Mouse (Mus musculus) kidney, postnatal 10 days (tissue): ENCODE measurements at regions not wholly inside any gene's neighbourhood (a gene's known extent, or its start where the extent isn't known, plus 50 kb on each side); places are given as distances from the start of the nearest gene placed in this dataset.

Experiments used
- DNase-seq: peaks from one replicate; pipeline ENCODE4 v3.0.0; 2021; ENCODE audit warnings: mixed read lengths

DNA sequence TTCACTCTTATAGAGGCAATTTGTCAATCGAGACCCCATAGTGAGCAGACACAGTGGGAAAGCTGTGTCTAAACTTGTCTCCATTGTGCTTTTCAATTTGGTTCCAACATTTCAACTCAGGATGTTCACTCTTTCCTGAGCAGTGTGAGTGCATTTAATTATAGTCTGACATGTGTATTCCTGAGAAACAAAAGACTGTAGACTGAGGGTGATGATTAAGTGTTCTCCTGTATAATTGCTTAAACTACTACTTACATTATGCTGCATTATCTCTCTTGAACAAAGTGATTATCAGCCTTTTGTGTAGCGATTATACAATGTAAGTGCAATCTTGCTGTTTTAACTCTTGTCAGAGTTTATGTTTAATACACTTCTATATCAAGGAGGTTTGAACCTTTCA is 87.9 kb downstream of the 1700008P02Rik start:
- no peak for DNase-seq

DNA sequence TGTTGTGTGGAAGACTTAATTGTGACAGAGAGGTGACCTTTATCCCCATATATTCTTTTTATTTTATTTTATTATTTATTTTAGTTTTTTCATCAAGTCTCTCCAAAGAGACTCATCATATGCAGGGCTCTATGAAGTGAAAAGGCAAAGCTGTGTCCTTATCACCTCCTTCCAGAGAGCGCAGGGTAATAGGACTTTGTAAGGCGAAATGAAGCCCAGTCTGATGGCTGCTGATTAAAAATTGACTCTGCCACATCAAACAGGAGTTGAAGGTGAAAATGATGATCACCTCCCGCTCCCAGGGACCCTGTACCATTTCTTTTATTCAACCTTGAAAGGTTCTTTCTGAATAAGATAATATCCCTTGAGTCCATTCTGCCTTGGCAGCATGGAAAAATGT is 94.3 kb downstream of the 1700008P02Rik start:
- no peak for DNase-seq

DNA sequence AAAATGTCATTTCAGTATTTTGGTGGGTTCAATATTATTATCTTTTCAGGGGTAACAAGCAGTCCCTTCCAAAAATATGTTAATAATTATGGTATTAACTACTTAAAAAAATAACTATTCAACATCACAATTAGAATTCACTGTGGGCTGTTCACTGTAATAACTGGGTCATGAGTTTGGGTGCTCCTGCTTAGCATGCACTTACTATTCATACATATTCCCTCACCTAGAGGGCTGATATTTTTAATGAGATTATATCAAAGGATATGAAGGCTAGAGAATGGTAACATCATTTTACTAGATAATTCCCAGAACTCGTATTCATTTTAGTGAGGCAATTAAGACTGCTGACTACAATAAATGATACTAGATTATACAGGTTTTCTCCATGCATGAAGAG is 95.1 kb downstream of the 1700008P02Rik start:
- no peak for DNase-seq

DNA sequence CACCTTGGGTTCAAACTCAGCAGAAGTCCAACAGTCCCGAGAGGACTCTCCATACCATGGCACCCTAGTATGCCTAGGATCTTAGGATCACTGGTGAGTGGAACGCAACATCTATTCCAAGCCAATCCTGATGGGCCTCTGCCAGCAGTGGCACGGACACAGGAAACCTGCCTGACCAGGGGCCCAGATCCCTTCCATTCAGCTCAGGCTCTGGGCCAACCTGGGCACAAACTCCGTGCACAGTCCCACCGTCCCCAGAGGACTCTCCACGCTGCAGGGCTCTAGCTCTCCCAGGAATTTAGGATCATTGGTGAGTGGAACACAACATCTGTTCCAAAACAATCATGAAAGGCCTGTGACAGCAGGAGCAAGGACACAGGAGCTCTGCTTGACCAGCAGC is 108.9 kb downstream of the 1700008P02Rik start:
- peak; percentile 10 for DNase-seq

DNA sequence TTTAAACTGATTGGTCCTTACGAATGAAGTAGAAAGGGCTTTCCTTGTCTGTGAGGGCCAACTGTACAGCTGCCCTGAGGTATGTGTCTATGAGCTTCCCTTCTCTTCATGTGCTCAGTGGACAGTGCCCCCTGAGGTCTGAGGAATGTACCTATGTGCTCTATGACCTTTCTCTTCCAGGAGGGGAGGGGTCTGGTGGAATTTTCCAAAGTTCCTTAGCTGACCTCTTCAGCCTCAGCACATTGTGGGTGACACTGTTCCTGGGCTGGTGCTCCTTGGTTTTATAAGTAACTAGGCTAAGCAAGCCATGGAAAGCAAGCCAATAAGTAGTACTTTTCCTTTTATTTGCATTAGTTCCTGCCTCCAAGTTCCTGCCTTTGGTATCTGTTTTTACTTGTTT is 116.1 kb downstream of the 1700008P02Rik start:
- DNase-seq = no peak

- DNase-seq = no peak
These were observed 136.2 kb downstream of the 1700008P02Rik start for GRCm38 (mm10) chr3:6484041-6484440.

DNA sequence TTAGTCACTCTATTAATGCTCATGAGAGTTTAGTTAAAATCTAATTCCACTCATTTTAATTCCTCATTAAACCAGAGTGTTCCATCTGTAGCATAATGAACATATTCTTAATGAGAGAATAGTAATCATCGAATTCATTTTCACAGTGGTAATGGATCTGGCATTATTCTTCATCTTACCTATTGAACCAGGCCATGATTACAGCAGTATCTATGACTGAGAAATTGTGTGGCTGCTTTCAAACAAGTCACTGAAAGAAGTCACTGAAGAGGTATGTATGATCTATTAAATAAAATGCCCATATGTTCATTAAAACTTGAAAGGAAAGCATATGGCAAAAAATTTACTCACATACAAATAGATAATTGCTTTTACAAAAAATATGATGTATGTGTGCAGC is 138.6 kb downstream of the 1700008P02Rik start:
- no peak for DNase-seq
